Mouse (Mus musculus) left cerebral cortex, adult 2 months (tissue): Measurements from ENCODE around the gene Pde1a. TPM values are rescaled to one million over a fixed set of nuclear protein-coding genes. Genes with fewer than 3 reads are reported as not detected.

Experiments used
- DNase-seq, 2 experiments: peaks; one replicate each; pipeline ENCODE4 v3.0.0; 2021 to 2022; ENCODE audit warnings: low spot score in 2 of 2, mixed read lengths in 1 of 2; ENCODE audit errors: extremely low spot score in 1 of 2
- H3K27ac ChIP-seq: fragments of 200-600 bp; 2 replicates; pipeline ENCODE4 v1.8.1; 2022
- H3K4me3 ChIP-seq: fragments of 200-600 bp; 2 replicates; pipeline ENCODE4 v1.8.1; 2022
- CTCF ChIP-seq: fragments of 200-600 bp; IDR thresholded peaks from 2 replicates; pipeline ENCODE4 v1.8.1; 2022; ENCODE audit warnings: antibody characterized with exemption, mild to moderate bottlenecking, moderate library complexity
- intact Hi-C: fragments of 180-260 bp; cut with DNase I; formaldehyde crosslinking; loops from one replicate; pipeline ENCODE4 v1.15.1; 2025
- total RNA-seq, 2 experiments: library from RNA; stranded (reverse); gene quantifications; 2 replicates each; pipeline ENCODE4 v1.2.3; 2021

Pde1a gene
- total RNA-seq, 2 experiments from 2014 or later, result 142 to 145 TPM

DNA sequence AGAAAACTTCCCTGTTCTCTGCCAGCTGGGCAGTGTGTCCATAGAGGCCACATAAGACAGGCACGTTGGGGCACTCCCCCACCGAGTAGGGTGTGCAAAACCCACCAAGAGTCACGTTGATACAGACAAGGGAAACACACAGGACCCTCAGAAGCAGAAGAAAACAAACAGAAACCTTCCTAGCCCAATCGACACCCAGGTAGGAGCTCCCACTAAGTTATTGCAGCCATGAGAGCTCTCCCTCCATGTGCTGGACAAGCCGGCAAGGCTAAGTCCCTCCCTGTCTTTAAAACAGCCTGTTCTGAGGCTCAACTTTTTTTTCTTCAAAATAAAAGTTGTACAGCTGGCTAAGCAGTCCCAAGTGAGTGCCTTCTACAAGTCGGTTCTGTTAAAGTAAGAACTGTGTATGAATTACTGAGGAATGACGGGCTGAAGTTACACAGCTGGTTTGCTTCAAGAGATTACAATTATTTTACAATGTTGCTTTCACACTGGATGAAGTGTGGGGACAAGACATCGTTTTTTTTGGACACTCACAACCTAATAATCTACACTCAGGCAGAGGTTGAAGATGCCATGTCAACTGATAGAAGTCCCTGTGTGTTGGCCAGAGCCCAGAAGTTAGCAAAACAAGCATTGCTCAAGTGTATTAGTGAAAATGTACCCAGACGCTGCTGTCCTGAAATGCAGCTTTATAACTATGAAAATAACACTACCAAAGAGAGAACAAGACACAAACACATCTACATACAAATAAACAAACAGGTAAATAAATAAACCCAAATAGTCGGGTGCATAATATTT lies 90.4 kb downstream of the Pde1a start:
- intact Hi-C loops, result no loop called here
- no peak overlapping the region for H3K4me3 ChIP-seq
- no peak for TF ChIP-seq CTCF
- no peak for DNase-seq
- H3K27ac ChIP-seq, result peak overlapping the region; percentile 40; the same call in 1 of the 2 replicates

DNA sequence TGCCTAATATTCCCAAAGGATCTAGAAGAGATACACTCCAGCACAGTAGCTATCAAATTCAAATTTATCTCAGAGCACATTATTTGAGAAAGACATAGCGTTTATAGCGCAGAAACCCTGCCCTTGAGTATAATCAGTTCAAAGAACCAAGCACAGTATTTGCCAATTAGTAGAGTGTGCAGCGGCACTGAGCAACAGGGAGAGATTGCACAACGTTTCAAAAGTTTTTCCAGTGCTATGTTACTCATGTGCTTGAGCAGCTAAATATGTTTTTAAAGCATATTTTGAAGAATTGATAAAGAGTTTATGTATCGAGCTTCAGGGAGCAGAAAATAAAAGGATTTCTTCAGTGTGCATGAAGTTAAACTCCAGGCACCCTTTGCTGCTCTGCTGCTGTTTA lies 91.3 kb downstream of the Pde1a start:
- Histone ChIP-seq H3K27ac (no peak overlapping the region), H3K4me3 (peak overlapping the region; percentile 11; the same call in 1 of the 2 replicates)
- no peak for DNase-seq
- intact Hi-C loops, result no loop called here
- TF ChIP-seq CTCF, result no peak

DNA sequence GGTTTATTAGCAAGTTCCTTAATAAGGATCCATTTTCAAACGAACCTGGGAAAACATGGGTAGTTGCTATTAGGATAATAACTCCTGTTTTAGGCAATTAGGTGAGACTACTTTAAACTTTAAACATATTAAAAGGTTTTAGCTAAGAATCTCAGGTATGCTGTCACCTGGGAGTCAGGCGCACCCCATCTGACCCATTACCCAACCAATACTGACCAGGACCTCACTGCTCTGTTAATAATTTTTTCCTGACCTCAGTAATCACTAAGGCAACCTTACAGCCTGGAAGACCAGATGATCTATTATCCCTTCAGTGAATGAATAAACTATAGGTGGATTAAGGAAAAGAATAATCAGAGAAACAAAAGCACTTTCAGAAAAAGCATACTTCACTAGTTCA lies 100.2 kb downstream of the Pde1a start:
- no peak for TF ChIP-seq CTCF
- no peak for DNase-seq
- H3K27ac ChIP-seq, result no peak overlapping the region
- intact Hi-C loops, result no loop called here
- H3K4me3 ChIP-seq, result no peak overlapping the region

DNA sequence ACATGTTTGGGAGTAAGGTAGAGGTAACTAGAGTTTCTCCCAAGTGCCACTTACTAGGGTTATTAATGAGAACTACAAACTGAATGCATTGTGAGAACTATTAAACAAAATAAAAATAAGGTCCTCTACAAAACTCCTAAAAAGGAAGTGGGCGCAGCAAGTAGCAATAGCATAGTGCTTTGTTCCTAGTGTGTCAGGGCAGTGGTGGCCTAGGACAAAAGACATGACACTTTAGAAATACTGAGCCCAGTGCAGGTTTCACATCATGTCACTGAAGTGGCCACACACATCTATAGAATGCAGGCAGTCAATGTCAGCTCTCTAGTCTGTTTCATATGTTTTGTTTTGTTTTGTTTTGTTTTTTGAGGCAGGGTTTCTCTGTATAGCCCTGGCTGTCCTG lies 103.2 kb downstream of the Pde1a start:
- Histone ChIP-seq H3K27ac (no peak overlapping the region), H3K4me3 (no peak overlapping the region)
- DNase-seq, result no peak
- no peak for TF ChIP-seq CTCF
- intact Hi-C loops, result no loop called here

DNA sequence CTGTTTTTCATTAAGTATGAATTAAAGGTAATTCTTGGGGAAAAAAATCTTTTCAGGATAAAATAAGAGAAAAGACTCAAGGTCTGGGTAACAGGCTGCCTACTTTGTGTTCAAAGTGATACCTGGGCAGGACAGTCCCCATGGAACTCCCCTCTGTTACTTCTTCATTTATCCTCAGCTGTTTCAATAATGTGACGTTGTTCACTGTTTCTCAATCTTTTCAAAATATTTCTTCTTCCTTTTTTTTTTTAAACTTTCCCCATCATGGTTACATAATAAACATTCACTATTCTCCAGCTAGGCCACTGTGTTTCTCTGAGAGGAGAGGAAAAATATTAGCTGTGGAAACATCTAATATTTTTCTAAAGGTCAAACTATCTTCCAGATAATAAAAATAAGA lies 103.7 kb downstream of the Pde1a start:
- no peak overlapping the region for H3K4me3 ChIP-seq
- DNase-seq, result no peak
- intact Hi-C loops, result no loop called here
- no peak for TF ChIP-seq CTCF
- no peak overlapping the region for H3K27ac ChIP-seq

- no peak overlapping the region for H3K4me3 ChIP-seq
- no peak overlapping the region for H3K27ac ChIP-seq
- TF ChIP-seq CTCF, result no peak; the same call in 1 of the 2 replicates
- DNase-seq, result no peak
- intact Hi-C loops, result no loop called here
Measured at GRCm38 (mm10) chr2:80025038-80025437, 104.2 kb downstream of the Pde1a start.

DNA sequence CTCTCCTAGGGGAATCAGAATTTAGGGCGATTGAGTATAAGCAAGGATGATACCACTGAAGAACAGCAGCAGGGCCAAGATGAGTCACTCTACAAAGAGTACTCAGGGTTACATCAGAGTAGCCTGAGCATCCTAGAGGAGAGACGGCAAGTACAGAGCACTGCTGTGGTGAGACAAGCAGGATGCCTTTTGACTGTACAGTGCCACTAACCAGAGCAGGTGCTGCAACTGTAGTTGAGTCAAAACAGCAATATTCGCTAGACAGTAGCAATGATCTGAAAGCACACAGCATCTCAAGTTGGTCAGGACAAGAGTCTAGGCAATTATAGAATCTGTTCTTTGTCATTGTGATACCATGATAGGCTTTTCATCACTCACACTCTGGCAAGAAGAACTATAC lies 115.1 kb downstream of the Pde1a start:
- Histone ChIP-seq H3K4me3 (no peak overlapping the region), H3K27ac (no peak overlapping the region)
- intact Hi-C loops, result no loop called here
- TF ChIP-seq CTCF, result no peak
- DNase-seq, result no peak

- Histone ChIP-seq H3K4me3 (no peak overlapping the region), H3K27ac (no peak overlapping the region; the same call in 1 of the 2 replicates)
- intact Hi-C loops, result no loop called here
- no peak for TF ChIP-seq CTCF
- DNase-seq, result no peak
Measured at GRCm38 (mm10) chr2:80013060-80013459, 116.2 kb downstream of the Pde1a start.

- H3K4me3 ChIP-seq, result no peak overlapping the region
- no peak for DNase-seq
- no peak for TF ChIP-seq CTCF
- no peak overlapping the region for H3K27ac ChIP-seq
- intact Hi-C loops, result no loop called here
Measured at GRCm38 (mm10) chr2:79999168-79999567, 130.1 kb downstream of the Pde1a start.

- intact Hi-C loops, result no loop called here
- TF ChIP-seq CTCF, result no peak
Measured at GRCm38 (mm10) chr2:79998460-79998859, 130.8 kb downstream of the Pde1a start.

DNA sequence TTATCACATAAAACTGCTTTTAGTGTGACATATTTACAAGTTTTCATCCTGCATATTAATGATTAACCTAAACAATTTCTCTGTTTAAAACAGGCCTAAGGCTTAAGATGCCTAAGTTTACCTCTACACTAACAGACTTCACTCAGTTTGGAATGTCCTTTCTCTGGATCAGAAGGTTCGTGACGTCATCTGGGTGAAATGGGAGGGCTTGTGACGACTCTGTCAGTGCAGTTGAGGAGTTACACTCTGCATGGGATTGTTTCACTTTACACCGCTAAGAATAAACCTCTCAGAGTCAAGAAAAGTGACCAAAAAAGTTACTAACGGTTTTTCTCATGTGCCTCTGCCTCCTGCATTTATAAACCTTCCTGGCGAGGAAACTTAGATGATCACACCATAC lies 137.6 kb downstream of the Pde1a start:
- no peak overlapping the region for H3K4me3 ChIP-seq
- intact Hi-C loops, result no loop called here
- no peak for DNase-seq
- TF ChIP-seq CTCF, result no peak
- no peak overlapping the region for H3K27ac ChIP-seq

More at GRCm38 (mm10) chr2:79998460-79998859, 130.8 kb downstream of the Pde1a start:
- Histone ChIP-seq H3K4me3 (no peak overlapping the region), H3K27ac (no peak overlapping the region)
- DNase-seq, result no peak

DNA sequence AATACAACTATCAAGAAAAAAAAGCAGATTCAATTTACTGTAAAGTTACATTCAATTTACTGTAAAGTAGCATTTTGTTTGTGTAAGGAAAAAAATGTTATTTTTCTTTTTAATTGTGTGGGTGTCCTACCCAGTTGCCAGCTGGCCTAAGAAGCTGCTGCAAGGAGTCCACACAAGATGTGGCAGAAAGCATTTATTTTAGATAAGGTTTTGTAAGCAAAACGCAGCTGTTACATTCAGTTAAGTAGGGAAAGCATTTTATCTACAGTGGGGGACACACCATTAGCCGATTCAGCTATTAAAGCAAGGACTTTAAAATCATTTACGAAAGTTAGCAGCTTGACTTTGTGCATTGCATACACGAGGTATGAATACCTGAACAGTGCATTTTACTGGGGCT lies 145.5 kb downstream of the Pde1a start:
- intact Hi-C loops, result no loop called here
- Histone ChIP-seq H3K27ac (no peak overlapping the region), H3K4me3 (no peak overlapping the region)
- TF ChIP-seq CTCF, result no peak
- DNase-seq, result no peak

GRCm38 (mm10) chr2:79983222-79983632 lies 146.0 kb downstream of the Pde1a start:
- Histone ChIP-seq H3K27ac (no peak overlapping the region), H3K4me3 (no peak overlapping the region)
- TF ChIP-seq CTCF, result no peak
- DNase-seq, result no peak
- intact Hi-C loops, result no loop called here
